Mouse (Mus musculus): ENCODE results near the gene Btla. TPM values are rescaled to one million over a fixed set of nuclear protein-coding genes. Genes with fewer than 3 reads are reported as not detected.

Gene Btla
- total RNA-seq, 2 experiments from 2014 or later: 2.6 to 2.7 TPM

DNA sequence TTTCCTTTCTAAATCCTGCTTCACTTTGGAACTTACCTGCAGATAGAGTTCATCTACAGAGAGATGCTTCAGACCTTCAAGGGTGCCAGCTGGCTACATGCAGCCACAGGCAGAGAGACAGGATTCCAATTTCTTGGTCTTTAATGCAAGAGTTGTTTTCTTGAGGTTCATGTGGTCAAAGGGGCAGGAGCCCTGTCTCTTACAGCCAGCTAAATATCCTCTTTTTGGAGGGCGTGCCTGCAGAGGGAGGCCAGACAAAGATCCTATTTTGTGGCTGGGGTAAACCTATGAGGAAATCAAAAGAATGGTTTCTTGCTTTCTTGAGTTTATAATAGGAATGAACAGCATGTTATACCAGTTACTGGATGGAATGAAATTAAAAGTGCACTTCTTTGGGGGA lies 33.5 kb downstream of the Btla start:
- no peak for DNase-seq

DNA sequence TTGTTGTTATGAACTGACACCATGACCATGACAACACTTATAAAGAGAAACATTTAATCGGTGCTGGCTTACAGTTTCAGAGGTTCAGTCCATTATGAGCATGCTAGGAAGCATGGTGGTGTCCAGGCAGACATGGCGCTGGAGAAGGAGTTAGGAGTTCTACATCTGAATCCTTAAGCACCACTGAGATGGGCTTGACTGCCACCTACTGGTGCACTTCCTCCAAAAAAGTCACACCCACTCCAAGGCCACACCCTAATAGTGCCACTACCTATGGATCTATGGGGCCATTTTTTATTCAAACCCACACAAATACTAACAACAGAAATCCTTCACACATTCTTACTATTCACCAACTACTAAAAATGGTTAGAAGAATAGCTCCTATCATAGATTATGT lies 35.5 kb downstream of the Btla start:
- DNase-seq: peak; percentile 10

DNA sequence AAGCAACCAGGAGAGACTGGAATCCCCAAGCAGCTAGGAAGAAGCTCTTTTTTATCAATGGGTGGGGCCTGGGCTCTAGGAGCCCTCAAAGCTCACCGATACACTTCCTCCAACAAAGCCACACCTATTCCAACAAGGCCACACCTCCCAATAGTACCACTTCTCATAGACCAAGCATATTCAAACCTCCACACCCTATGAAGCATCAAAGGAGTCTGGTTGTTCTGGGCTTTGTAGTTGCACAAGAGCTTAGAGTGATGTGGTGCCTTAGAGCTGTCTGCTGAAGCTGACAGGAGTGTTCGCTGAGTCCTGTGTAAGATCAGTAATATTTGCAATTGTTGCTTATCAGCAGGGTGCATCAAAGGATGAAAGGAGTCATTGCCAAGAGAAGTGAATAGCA lies 37.2 kb downstream of the Btla start:
- DNase-seq: no peak

DNA sequence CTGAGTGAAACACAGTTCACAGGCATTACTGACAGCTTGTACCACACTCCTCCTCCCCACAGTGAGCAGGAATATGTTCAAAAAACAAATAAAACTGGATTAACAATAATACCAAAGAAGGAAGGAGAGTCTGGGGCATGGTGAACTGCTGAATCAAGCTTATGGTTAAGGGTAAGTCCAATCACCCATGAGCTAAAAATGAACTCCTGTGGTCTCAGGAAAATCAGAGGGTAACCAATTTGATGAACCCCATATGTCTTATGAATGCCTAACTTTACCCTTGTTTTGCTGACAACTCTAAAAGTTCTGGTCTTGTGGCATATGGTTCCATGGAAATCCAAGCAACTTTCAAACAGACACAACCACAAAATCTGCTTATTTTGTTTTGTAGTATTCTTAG lies 37.9 kb downstream of the Btla start:
- DNase-seq: no peak

DNA sequence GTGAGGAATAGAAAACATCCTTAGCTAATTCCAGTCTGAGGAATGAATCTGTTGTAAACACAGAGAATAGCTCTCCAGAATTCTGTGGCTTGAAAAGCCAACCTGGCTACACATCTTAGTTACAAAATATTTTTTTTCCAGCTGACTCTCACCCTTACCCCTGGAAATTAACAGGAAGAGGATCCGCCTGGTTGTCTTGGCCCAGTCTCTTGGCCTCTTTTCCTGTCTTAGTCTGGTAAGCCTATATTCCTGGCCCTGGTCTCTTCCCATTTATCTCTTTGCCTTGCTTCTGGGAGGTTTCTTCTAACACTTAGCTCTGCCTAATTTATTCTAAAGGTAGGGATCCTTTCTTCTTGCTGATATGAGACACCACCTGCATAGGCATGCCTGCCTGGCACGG lies 45.8 kb downstream of the Btla start:
- DNase-seq: no peak

DNA sequence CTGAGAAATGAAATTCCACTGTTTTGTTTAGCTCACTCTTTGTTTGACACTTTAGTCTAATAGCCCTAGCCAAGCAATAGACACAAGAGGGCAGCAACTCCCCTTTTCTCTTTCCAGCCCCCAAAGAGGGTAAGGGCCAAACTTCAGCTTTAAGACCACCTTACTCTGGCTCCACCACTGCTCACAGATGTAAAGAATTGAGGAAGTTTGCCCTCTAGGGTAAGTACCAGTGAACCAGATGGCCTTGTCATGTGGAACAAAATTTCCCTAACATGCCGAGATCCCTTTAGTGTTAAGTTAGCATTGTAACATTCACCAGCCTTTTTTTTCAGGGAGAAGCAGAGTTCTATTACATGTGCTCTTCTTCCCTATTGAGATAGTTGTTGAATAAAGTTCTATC lies 59.0 kb downstream of the Btla start:
- no peak for DNase-seq

DNA sequence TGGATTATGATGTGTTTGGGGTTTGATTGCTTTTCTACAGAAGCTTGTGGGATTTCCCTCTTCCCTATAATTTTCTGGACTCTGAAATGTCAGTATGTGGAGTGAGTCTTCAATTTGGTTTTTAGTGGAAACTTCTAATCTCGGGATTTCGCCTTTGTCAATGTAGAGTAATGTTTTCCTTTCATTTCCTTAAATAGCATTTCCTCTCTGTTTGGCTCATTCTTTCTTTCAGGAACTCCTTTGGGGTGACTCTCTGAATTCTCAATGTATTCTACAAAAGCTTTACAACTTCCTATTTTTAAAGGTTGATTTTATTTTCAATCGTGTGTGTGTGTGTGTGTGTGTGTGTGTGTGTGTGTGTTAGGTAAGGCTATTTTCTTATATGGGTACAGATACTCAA lies 73.7 kb downstream of the Btla start:
- DNase-seq: no peak

Other genes with a start within 250 kb of the Btla start
- gene Ccdc80, start 130.9 kb upstream of the Btla start, total RNA-seq (2021): 10 to 100 TPM; 60.7 to 82.4 TPM
- 10 to 100 TPM; 23.2 to 26.2 TPM for gene Slc35a5, start 65.6 kb upstream of the Btla start, total RNA-seq (2021)
- 10 to 100 TPM; 39.9 to 45.3 TPM for gene Atg3, start 65.5 kb upstream of the Btla start, total RNA-seq (2021)
- 10 to 100 TPM; 68.9 to 80.1 TPM for gene Cd200, start 184.7 kb downstream of the Btla start, total RNA-seq (2021)

All from adrenal gland, postnatal 10 days (tissue).